Mouse (Mus musculus) forebrain, embryonic 16.5 days (tissue): Measurements from ENCODE around the gene Ccdc78. TPM values are rescaled to one million over a fixed set of nuclear protein-coding genes. Genes with fewer than 3 reads are reported as not detected.

Experiments used
- ATAC-seq: fragments of 200-750 bp; cut with Nextera tagmentation; 2 replicates; pipeline ENCODE4 v1.8.0; 2017; ENCODE audit warnings: mild to moderate bottlenecking, moderate library complexity
- H3K27ac ChIP-seq: fragments of 300-500 bp; sonication (generic); 2 replicates; pipeline ENCODE4 v1.5.1; 2014; ENCODE audit warnings: low read length, control low read depth
- H3K27me3 ChIP-seq: fragments of 300-500 bp; sonication (generic); replicated peaks from 2 replicates; pipeline ENCODE4 v1.6.1; 2014; ENCODE audit warnings: low read length; ENCODE audit not compliant: control insufficient read depth, insufficient read depth
- H3K36me3 ChIP-seq: fragments of 300-500 bp; sonication (generic); 2 replicates; pipeline ENCODE4 v1.6.1; 2014; ENCODE audit not compliant: control insufficient read depth, insufficient read depth
- H3K4me1 ChIP-seq: fragments of 300-500 bp; sonication (generic); replicated peaks from 2 replicates; pipeline ENCODE4 v1.6.1; 2014; ENCODE audit warnings: low read length; ENCODE audit not compliant: control insufficient read depth, insufficient read depth
- H3K4me2 ChIP-seq: fragments of 300-500 bp; sonication (generic); 2 replicates; pipeline ENCODE4 v1.6.1; 2014; ENCODE audit warnings: mild to moderate bottlenecking, low read length, control low read depth
- H3K4me3 ChIP-seq: fragments of 300-500 bp; sonication (generic); replicated peaks from 2 replicates; pipeline ENCODE4 v1.5.1; 2014; ENCODE audit warnings: mild to moderate bottlenecking, low read length, control low read depth
- H3K9ac ChIP-seq: fragments of 300-500 bp; sonication (generic); replicated peaks from 2 replicates; pipeline ENCODE4 v1.6.1; 2014; ENCODE audit warnings: low read depth, low read length, control low read depth
- H3K9me3 ChIP-seq: fragments of 300-500 bp; sonication (generic); 2 replicates; pipeline ENCODE4 v1.6.1; 2016; ENCODE audit warnings: low read length; ENCODE audit not compliant: control insufficient read depth
- WGBS: fragments of 180-500 bp; shearing (Covaris S2); extraction: QIAGEN DNeasy Blood & Tissue Kit; methylation state at CpG from one replicate; pipeline ENCODE4 v1.1.7; 2014; 5-methylcytosine and 5-hydroxymethylcytosine counted together
- polyA plus RNA-seq: library from polyadenylated mRNA; unstranded; fragments of >200 nt; fragmentation: Nextera tagmentation; extraction: Ambion mirVana; gene quantifications from 2 replicates; pipeline ENCODE4 v1.2.1, GENCODE M21; 2015

The Ccdc78 gene
- polyA plus RNA-seq, 1 experiment from 2014 or later = 0.13 TPM

DNA sequence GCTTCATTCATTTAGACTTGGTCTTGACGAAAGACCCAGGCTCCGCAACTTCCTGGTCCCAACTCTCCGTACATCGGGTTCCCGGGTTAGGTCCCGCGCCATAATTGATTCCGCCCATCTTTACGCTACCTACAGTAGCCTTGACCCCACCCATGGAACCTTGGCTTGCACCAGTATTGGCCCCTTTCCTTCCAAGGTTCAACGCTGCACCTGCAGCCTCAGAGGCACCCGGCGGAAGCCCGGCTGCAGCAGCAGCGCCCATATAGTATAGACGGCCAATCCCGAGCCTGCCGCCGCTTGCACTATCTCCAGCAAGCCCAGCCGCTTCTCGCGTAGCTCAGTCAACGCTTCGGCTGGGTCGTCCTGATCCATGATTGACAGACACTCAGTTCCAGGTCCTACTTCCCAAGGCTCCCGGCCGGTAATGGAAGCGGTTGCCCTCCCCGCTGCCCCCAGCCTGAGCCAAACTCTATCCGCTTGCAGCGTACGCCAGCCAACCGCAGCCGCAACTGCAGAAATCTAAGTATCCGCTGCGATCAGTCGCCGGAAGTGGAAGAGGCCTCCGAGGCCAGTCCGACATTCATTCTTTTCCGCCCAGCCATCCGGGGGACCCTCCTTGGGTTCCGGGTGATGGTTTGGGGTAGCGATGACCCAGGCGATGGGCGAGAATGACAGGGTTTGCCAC lies 5.6 kb downstream of the Ccdc78 start:
- no peaks in the 10 kb centered on the region for H3K36me3 ChIP-seq
- peaks cover 46% of the 10 kb centered on the region for H3K4me1 ChIP-seq
- WGBS = under 1% methylated on average over 45 of the region's 45 CpGs

DNA sequence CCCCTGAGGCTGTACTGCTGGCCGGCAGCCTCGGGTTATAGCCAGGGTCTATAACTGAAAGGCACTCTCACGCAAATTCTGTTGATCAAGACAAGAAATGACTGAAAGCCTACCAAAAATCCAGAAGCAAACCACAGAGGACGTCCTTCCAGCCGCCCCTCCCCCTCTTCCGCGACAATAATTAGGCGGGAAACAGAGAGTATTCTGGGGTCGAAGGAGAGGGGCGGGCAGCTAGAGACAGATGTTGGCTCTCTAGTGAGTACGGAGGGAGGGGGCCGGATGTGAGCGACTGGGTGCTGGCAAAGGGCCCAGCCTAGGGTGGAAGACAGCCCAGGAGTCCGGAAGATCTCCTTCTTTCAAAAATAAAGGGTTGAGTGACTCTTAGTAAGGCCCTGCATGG lies 6.2 kb downstream of the Ccdc78 start, which contains the start of gene Fam173a:
Gene Fam173a (minus strand): TSS at position 287 of the 400 bp plus-strand sequence.
- peak; percentile 60 for ATAC-seq
- Histone ChIP-seq H3K4me3 (peak within 1 kb of the TSS; percentile 80), H3K4me1 (peaks cover 49% of the 10 kb centered on the region), H3K9me3 (no peaks in the 10 kb centered on the region), H3K36me3 (no peaks in the 10 kb centered on the region), H3K4me2 (peak within 1 kb of the TSS; percentile 73), H3K9ac (peak within 1 kb of the TSS; percentile 87), H3K27ac (peak within 1 kb of the TSS; percentile 95), H3K27me3 (no peaks in the 10 kb centered on the region; the same call in 1 of the 2 replicates)
- 0% methylated on average over 14 of the region's 14 CpGs for WGBS

More for the DNA sequence above, 5.6 kb downstream of the Ccdc78 start:
- peak overlapping the region; percentile 87 for H3K9ac ChIP-seq
- peak overlapping the region; percentile 80 for H3K4me3 ChIP-seq
- H3K4me2 ChIP-seq = peak overlapping the region; percentile 73
- peak; percentile 67 for ATAC-seq
- no peaks in the 10 kb centered on the region; the same call in 1 of the 2 replicates for H3K27me3 ChIP-seq
- no peaks in the 10 kb centered on the region for H3K9me3 ChIP-seq
- peak overlapping the region; percentile 95 for H3K27ac ChIP-seq

DNA sequence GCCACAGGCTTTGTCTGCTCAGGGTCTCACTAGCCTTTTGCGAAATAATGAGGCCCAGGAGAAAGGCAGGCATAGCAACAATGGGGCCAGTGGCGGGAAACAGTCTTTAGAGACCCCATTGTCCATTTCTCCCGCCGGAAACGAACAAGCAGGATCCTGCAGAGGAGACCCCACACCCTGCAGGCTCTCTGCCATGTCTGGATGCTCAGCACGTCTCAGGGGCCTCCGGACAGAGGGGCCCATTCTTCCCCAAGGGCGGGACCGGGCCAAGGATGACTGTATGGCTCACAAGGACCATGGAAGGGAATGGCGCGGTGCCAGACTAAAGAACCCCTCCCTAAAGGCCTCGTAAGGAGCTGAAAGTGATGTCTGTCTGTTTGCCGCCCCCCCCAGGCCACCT lies 7.8 kb downstream of the Ccdc78 start:
- H3K27me3 ChIP-seq = no peaks in the 10 kb centered on the region; the same call in 1 of the 2 replicates
- no peaks in the 10 kb centered on the region for H3K36me3 ChIP-seq
- H3K9ac ChIP-seq = no peak overlapping the region
- no peak overlapping the region for H3K4me3 ChIP-seq
- H3K4me1 ChIP-seq = peaks cover 49% of the 10 kb centered on the region
- H3K4me2 ChIP-seq = no peak overlapping the region; the same call in 1 of the 2 replicates
- no peaks in the 10 kb centered on the region for H3K9me3 ChIP-seq
- no peak for ATAC-seq
- no peak overlapping the region for H3K27ac ChIP-seq
- 9% methylated on average over 13 of the region's 13 CpGs for WGBS

DNA sequence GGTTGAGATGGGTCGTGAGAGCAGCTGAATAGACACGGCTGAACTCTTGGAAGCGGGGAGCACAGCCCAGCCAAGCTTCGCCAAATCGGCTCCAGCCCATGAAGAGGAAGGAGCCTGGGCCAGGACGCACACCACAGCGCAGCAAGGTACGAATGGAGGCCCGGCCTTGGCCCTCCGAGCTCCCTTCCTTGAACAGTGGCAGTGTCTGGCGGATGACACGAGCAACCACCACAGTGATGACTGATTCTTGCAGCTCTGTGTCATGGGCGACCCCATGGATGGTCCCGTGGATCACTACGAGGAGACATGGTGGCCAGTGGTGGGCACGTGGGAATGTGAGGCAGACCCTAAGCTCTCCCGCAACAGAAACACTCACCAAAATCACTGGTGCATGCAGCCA lies 8.6 kb downstream of the Ccdc78 start:
- H3K9ac ChIP-seq = no peak overlapping the region
- no peak overlapping the region for H3K4me3 ChIP-seq
- H3K27me3 ChIP-seq = no peaks in the 10 kb centered on the region; the same call in 1 of the 2 replicates
- peak overlapping the region; percentile 19; the same call in 1 of the 2 replicates for H3K27ac ChIP-seq
- H3K9me3 ChIP-seq = no peaks in the 10 kb centered on the region
- 46% methylated on average over 17 of the region's 17 CpGs for WGBS
- peak overlapping the region; percentile 74 for H3K4me2 ChIP-seq
- H3K4me1 ChIP-seq = peaks cover 49% of the 10 kb centered on the region
- no peaks in the 10 kb centered on the region for H3K36me3 ChIP-seq
- ATAC-seq = no peak

DNA sequence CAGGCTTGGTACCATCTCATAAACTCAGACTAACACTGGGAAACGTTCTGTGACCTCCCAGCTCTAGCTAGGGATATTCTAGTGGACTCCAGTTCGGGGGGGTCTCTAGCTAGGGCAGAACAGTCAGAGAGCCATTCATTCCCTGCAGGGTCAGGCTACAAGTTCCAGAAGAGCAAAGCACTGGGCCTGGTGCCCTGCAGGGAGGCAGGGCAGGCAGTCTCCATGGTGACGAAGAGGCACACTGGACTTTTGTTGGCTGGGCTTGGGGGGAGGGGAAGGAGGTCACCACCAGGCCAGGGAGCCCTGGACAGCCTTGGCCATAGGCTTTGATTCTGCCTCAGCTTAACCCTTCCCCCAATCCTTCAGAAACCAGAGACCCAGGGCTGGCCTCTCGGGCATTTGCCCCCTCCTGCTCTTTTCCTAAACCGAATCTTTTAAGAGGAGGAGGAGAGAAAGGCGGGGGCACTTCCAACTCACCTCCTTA lies 9.3 kb downstream of the Ccdc78 start, which contains the start of gene AC134908.4:
Gene AC134908.4 (minus strand): TSS at position 51 of the 484 bp plus-strand sequence.
- no peaks in the 10 kb centered on the region for H3K36me3 ChIP-seq
- H3K27ac ChIP-seq = peak within 1 kb of the TSS; percentile 19; the same call in 1 of the 2 replicates
- H3K4me2 ChIP-seq = peak within 1 kb of the TSS; percentile 74
- H3K4me1 ChIP-seq = peaks cover 46% of the 10 kb centered on the region
- 13% methylated on average over 6 of the region's 6 CpGs for WGBS
- no peak for ATAC-seq
- H3K27me3 ChIP-seq = no peaks in the 10 kb centered on the region; the same call in 1 of the 2 replicates
- H3K4me3 ChIP-seq = peak within 1 kb of the TSS; percentile 55
- no peaks in the 10 kb centered on the region for H3K9me3 ChIP-seq
- H3K9ac ChIP-seq = peak within 1 kb of the TSS; percentile 59

DNA sequence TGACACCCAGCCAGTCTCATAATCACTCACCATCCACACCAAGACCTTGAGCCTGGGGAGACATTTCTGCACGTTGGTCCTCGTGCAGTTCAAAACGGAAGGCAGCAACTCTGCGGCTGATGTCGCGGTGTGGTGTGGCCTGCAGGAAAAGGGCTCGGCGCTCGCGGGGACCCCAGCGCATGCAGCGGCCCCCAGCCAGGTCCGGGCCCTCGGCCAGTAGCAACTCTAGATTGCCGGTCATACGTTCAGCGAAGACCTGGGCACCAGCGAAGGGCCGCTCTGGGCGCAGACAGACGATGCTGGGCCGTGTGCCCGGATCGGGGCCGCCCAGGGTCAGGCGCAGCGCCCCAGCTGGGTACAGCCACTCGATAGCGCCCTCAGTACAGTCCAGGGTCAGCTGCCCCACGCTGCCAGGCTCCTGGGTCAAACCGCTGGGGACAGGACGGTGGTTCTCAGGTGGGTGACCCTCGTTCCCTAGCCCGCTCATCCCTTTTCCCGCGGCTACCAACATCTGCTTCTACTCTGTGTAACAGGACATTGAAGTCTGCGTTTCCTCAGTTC lies 9.9 kb downstream of the Ccdc78 start:
- peak overlapping the region; percentile 55 for H3K4me3 ChIP-seq
- no peak for ATAC-seq
- H3K27ac ChIP-seq = no peak overlapping the region
- peak overlapping the region; percentile 74 for H3K4me2 ChIP-seq
- under 1% methylated on average over 37 of the region's 37 CpGs for WGBS
- no peaks in the 10 kb centered on the region; the same call in 1 of the 2 replicates for H3K27me3 ChIP-seq
- H3K9ac ChIP-seq = peak overlapping the region; percentile 59
- no peaks in the 10 kb centered on the region for H3K9me3 ChIP-seq
- peaks cover 39% of the 10 kb centered on the region for H3K4me1 ChIP-seq
- H3K36me3 ChIP-seq = no peaks in the 10 kb centered on the region

DNA sequence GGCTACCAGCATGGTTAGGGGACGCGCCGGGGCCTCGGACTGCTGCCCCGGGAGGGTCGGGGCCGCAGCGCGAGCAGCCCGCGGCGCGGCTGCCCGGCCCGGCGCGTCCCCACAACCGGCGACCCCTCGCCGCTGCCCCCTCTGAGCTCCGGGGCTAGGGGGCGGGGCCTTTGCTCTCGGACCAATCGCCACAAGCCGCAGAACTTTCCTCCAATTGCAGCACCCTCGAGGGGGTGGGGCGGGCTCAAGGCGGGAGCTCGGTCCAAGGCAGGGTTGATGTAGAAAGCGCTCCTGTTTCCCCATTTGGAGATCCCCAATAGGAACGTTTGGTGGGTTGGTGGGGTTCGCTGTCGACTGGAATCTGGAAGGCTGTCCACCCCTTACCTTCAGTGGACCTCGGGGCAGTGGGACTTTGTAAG lies 10.6 kb downstream of the Ccdc78 start, which contains the start of gene Metrn:
Gene Metrn (minus strand): TSS at position 186 of the 419 bp plus-strand sequence.
- under 1% methylated on average over 35 of the region's 35 CpGs for WGBS
- H3K4me1 ChIP-seq = peaks cover 35% of the 10 kb centered on the region

DNA sequence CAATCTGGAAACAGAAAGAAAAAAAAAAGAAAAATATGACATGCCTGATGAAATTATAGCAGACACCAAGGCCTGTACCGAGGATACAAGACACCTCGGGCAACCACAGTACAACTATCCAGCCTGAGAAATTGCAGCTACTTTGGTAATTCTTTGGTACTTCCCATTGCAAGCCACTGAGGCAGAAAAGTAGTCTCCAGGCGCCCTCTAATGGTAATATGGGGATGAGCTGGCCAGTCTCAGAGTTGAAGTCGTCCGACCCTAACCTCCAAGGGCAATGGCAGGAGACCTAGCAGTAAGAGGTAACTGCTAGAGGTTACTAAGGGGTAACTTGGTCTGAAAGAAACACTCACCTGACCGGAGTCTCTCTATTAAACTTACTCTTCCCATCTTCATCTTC lies 14.6 kb downstream of the Ccdc78 start:
- Histone ChIP-seq H3K9ac (no peak overlapping the region), H3K36me3 (no peaks in the 10 kb centered on the region), H3K4me2 (no peak overlapping the region), H3K9me3 (no peaks in the 10 kb centered on the region), H3K27me3 (no peaks in the 10 kb centered on the region; the same call in 1 of the 2 replicates), H3K4me1 (peaks cover 25% of the 10 kb centered on the region), H3K4me3 (no peak overlapping the region), H3K27ac (no peak overlapping the region)
- ATAC-seq = peak; percentile 19; the same call in 1 of the 2 replicates
- 7% methylated on average over 6 of the region's 6 CpGs for WGBS

More for the DNA sequence above, 10.6 kb downstream of the Ccdc78 start, which contains the start of gene Metrn:
- H3K9me3 ChIP-seq = no peaks in the 10 kb centered on the region
- ATAC-seq = peak; percentile 56
- H3K27me3 ChIP-seq = no peaks in the 10 kb centered on the region; the same call in 1 of the 2 replicates
- H3K27ac ChIP-seq = no peak within 1 kb of the TSS
- peak within 1 kb of the TSS; percentile 59 for H3K9ac ChIP-seq
- no peaks in the 10 kb centered on the region for H3K36me3 ChIP-seq
- H3K4me3 ChIP-seq = peak within 1 kb of the TSS; percentile 55
- peak within 1 kb of the TSS; percentile 74 for H3K4me2 ChIP-seq
